Mouse (Mus musculus) fat pad, adult 2 months (tissue): ENCODE results near the gene Rangap1.
"Not testable (repeated sequence)": the region's sequence is repeated elsewhere in the genome, so short reads cannot be mapped to it uniquely, and the experiment has no call there.

Experiments
- DNase-seq: peaks from one replicate; pipeline ENCODE4 v3.0.0-alpha.2; 2011; ENCODE audit warnings: low read depth, low spot score; ENCODE audit errors: extremely low read depth

Gene Rangap1

DNA sequence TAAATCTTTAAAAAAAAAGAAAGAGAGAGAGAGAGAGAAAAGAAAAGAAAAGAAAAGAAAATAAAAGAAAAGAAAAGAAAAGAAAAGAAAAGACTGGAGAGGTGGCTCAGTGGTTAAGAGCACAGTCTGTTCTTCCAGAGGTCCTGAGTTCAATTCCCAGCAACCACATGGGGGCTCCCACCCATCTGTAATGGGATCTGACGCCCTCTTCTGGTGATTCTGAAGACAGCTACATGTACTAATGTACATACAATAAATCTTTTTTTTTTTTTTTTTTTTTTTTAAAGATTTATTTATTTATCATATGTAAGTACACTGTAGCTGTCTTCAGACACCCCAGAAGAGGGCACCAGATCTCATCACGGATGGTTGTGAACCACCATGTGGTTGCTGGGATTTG, 3.0 kb downstream of the Rangap1 start:
- not testable (repeated sequence) for DNase-seq

DNA sequence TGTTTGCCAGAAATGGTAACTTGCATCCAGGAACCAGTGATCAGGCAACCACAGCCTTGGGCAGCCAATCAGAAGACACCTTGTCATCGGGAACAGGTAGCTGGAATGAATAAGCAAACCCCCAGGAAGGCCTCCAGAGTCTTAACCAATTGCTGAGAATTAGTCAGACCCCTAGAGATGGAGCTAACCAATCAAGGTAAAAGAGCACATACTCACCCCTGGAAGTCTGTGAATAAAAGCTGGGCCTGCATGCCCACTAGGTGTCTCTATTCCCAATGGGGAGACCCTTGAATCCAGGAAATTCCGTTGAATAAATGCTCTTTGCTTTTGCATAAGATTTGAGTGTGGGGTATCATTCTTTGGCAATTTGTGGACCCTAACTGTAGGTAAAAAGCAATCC, 5.4 kb downstream of the Rangap1 start:
- DNase-seq, result no peak

DNA sequence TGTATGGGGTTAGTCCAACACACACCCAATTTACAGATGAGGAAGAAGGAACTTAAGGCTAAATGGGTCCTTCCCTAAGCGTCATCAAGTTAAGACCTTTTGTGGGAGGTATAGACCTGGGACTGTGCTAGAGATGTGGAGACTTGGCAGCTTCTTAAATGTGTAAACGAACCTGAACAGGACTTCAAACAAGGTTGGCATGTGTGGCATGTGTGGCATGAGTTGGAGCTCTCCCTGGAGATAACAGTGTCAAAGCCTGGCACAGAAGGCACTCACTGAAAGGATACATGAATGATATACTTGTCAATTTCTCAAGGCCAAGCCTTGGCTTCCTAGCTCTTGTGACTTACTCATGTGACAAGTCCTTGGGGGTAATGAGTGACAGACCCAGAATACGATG, 6.0 kb downstream of the Rangap1 start:
- no peak for DNase-seq

DNA sequence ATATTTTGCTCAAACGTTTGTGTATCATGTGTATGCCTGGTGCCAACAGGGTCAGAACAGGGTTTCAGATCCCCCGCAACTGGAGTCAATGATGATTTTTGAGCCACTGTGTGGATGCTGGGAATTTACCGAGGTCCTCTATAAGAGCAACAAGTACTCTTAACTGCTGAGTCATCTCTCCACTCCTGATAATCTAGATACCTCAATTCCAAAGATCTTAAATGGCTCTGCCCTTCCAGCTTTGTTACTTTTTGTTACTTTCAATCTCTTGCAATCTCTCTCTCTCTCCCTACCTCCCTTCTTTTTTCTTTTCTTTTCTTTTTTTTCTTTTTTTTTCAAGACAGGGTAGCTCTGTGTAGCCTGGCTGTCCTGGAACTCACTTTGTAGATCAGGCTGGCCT, 10.3 kb downstream of the Rangap1 start:
- DNase-seq, result no peak

DNA sequence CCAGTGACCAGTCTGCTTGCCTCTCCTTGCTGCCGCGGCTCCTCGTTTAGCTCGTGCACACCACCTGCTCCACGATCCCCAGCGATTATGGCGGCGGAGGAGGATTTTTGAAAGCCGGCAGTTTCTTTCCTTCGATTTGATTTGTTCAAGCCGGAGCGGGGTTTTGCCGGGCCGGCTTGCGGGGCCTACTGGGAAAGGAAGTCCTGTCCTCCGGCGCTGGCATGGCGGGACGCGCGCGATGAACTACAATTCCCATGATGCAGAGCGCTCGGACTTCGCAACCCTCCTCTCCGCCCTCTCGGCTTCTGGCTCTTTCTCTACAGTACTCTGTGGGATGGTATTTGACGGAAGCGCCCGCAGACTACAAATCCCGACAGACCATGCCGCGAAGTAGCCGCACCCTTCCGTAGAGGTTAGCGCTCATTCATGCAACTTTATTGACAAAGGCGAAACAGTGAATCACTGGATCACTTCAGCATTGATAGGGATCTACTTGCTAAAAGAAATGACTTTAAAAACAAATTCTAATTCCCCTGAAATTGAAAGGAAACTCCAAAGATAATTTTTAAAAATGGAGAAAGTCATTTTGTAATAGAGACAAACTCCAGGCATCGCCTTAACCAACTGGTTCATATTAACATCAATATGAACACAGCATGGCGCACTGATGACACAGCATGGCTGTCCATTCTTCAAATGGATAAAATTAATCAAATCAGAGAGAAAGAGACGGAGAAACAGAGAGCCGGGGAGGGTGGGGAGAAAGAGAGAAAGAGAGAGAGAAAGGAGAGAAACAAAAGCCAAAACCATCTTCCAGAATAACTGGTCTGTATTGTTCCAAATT, 15.3 kb downstream of the Rangap1 start:
- peak; percentile 96 for DNase-seq

DNA sequence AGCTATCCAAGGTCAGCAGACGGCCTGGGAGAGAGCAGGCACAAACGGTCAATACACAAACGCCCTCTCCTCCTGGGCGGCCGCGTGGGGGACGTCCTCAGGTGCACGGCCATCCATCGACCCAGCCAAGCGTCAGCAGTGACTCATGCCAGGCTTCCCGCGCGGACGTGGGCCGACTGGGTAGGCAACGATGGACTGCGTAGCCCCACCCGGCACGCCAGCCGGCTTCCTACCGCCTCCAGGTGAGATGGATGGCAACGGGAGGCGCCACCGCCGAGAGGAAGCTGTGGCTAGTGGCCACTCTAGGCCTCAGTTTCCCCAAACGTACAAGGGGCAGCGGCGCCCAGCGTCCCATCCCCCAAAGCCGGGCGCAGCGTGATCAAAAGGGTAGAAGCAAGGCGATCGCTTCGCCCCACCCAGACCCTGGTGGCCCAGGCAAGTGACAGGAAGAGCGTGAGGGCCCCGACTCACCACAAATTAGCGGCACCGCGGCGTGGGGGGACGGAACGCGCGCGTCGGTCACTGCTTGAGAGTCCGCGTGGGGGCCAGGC, 16.0 kb downstream of the Rangap1 start:
- DNase-seq, result no peak

DNA sequence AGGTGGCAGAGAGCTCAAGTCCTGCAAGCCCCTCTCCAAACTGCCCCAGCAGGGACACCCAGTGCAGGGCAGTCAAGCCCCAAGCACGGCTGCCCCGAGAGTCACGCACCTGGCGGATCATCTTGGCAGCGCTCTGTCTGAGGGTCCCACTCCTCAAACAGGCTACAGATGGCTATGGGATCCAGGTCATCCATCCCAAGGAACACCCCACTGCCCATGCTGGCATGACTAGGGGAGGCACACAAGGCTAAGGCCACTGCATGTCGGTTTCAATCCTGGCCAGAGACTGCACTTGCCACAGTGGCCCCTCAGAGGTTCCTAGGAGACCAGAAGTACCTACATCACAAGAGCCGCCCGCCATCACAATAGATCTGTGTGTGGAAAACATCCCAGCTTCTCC, 19.4 kb downstream of the Rangap1 start:
- no peak for DNase-seq

DNA sequence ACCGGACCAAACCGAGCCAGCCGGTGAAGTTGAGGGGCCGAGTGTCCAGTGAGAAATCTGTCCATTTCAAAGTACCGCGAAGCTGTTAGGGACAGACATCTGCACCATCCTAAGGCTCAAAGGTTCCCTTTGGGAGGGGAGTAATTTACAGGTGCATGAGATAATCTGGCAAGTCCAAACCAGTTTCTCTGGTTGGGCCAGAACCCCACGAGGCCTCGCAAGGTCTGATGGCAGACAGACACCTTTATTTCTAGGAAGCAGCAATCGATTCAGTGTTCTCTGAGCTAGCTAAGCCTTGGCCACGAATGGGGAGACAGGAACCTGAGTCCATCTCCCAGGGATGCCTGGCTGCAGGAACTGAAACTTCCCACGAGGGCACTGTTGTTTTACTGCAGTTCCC, 21.7 kb downstream of the Rangap1 start:
- DNase-seq, result no peak

DNA sequence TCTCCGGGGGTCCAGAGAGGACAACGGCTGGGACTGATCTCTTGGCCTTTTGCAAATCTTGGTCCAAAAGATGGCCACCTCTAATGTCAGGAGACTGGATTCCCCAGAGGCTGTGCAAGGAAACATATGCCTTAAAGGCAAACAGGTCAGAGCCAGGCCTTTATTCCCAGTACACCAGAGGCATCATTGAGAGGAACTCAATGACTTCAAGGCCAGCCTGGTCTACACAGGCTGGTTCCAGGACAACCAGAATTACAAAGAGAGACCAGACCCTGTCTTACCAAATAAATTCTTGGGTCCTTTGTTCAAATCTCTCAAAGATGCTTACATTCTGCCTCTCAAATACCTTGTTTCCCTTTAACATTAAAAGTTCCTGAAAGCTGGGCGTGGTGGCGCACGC, 23.0 kb downstream of the Rangap1 start:
- no peak for DNase-seq

DNA sequence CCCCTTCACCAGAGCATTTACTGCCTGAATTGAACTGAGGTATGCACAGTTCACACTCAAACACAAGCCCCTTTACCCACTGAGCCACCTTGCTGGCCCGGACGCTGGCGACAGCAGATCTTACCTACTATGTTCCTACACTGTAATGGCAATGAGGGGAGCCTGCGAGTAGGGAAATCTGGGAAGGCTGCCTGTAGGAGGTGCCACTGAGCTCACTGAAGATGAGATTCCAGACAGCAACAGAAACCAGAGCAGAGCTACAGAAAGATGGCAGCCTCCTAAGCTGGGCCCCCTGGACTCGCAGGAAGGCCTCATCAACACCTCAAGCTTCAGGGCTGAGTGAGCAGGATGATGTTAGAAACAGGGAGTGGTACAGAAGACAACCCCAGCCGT, 26.2 kb downstream of the Rangap1 start:
- DNase-seq, result no peak

DNA sequence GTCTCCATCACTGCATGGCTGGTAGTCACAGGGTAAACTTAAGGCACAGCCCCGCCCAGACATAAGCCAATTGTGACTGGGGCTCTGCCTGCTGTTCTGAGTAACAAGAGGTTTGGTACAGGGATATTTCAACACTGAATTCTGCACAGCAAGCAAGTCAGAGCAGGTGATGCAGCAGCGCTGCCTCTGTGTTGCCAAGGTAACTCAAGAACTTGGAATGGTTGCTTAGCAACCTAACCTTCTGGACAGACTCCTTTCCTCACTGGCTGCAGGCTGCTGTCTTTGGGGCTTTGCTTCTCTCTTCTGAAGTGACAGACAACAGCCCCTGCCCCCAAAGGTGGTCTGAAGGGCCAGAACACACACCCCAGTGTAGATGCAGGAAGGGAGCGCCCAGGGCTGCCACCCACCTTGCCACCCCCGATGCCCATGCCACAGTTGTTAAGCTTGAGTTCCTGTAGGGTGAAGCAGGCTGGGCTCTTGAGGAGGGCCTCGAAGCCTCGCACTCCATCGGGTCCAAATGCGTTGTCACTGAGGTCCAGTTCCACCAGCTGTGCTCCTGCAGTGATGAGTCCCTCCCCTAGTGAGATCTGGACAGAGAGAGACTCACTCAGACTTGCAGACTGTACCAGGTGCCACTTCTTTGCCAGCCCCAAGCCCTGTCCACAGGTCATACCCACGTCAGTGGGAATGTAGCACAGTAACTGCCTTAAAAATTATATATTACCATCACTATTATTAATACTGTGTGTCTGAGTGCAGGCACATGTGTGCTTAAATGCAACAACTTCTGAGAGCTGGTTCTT, 26.8 kb downstream of the Rangap1 start:
- no peak for DNase-seq

DNA sequence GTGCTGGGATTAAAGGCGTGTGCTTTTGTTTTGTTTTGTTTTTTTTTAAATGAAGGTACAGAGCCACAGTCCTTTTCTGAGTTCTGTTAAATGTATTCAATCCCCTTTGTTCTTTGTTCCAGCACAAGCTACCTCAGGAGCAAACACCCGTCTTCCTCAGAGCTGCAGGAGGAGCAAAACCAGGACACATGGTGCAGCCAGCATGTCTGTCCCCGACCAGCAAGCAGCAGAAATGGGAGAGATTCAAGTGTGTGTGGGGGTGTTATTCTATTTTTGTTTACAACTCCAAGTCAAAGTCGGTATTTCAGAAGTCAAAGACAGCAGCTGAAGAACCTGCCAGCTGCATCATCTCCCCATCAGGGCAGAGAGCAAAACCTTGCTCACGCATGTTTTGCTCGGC, 31.6 kb downstream of the Rangap1 start:
- DNase-seq, result no peak

DNA sequence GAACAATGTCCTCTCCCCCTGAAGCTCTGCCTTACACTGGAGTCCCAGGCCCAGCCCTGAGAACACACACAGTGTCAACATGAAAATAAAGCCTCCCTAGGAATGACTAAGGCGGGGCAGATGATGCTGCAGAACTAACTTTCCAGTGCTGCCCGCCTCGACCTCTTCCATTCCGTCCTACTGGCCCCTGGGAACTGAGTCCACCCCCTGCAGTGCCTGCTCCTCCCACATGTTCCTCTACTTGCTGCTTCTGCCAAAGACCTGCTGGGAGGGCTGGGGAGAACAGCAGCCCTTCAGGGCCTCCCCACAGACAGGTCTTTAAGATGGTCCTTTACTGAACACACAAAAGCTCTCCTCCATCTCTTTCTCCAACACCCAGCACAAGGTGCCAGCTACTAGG, 34.5 kb downstream of the Rangap1 start:
- no peak for DNase-seq

DNA sequence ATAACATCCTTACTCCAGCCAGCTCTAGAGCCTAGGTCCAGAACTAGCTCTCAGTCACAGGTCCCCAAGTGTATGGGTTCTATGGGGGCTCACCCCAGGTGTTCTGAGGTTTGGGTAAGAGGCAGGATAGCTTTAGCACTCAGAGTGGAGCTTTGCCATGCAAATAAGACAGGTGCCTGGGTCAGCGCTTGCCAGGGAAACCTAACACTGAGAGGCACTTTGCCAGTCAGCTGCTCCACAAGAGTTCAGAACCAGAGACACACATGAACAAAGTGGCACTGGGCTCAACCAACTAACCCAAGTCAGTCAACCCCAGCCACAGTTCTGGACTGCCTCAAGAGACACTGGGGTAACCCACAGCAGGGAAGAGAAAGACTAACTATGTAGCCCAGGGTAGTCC, 35.6 kb downstream of the Rangap1 start:
- no peak for DNase-seq

DNA sequence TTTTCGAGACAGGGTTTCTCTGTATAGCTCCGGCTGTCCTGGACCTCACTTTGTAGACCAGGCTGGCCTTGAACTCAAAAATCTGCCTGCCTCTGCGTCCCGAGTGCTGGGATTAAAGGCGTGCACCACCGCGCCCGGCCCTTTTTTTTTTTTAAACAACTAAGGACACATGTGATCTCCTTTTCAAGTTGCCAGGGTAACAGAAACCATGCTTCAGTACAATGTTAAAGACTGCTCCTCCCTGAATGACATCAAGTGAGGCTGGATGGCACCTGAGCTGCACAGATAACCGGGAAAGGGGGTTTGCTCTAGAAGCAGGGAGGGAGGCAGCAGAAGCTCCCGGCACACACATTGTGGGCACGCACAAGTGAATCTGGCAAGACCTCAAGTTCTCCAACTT, 36.3 kb downstream of the Rangap1 start:
- no peak for DNase-seq

DNA sequence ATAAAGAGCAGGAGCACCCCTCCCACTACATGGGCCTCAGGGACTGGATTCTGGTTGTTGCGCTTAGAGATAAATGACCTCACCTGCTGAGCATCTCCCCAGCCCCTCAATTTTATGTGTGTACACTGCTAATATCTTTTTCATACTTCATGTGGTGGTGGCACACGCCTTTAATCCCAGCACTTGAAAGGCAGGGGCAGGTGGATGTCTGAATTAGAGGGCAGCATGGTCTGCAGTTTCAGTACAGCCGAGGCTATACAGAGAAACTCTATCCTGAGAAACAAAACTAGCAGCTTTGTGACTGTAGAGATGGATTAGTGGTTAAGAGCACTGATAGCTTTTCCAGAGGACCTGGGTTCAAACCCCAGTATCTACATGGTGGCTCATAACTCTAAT, 42.2 kb downstream of the Rangap1 start:
- DNase-seq, result no peak

DNA sequence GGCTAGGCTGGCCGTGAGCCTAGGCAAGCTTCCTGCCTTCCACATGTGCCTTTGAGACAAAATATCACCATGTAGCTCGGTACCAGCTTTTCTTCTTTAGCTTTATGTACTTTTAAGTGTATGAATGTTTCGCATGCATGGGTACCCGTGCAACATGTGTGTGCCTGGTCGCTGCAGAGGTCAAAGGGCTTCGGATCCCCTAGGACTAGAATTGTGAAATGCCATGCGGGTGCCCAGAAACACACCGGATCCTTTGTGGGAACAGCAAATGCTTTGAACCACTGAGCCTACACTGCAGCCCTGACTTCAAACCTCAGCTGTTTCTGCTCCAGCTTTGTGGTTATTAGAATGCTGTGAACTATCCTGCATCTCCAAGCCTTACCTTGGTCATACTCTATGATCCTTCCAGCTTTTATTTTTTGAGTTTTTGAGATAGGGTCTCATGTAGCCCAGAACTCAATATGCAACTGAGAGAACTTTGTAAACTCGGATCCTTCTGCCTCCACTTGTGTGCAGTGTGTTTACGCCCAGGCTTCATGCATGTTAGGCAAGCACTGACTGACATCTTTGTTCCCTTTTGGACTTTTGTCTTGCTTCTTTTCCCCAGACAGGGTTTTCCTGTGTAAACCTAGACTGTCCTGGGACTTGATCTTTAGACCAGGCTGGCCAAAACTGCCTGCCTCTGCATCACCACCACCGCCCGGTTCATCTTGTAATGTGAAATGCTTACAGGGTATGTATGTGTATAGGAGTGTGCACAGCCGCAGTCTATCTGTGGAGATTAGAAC, 42.8 kb downstream of the Rangap1 start:
- no peak for DNase-seq

DNA sequence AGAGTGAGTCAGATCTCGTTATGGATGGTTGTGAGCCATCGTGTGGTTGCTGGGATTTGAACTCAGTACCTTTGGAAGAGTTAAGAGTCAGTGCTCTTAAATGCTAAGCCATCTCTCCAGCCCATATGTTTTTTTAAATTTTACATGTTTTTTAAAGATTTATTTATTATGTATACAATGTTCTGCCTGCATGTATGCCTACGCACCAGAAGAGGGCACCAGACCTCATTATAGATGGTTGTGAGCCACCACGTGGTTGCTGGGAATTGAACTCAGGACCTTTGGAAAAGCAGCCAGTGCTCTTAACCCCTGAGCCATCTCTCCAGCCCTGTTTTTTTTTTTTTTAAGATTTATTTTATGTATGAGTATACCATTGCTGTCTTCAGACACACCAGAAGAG, 44.0 kb downstream of the Rangap1 start:
- not testable (repeated sequence) for DNase-seq

DNA sequence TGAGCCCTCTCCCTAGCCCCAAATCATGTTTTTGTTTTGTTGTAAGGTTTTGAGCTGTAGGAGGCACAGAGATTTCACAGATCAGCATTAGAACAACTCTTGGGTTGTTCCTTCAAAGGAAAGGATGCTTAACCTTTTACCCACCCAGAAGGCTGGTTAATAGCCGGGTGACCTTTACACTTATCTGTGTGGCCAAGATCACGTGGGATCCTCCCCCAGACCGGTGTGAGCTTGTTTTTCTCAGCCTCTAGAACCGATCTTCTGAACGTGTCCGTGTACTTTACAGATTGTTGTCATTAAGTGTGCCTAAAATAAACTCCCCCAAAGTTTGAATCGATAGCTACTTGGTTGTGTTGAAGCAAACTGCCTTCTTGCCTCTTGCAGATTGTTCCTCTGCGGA, 44.7 kb downstream of the Rangap1 start:
- no peak for DNase-seq

DNA sequence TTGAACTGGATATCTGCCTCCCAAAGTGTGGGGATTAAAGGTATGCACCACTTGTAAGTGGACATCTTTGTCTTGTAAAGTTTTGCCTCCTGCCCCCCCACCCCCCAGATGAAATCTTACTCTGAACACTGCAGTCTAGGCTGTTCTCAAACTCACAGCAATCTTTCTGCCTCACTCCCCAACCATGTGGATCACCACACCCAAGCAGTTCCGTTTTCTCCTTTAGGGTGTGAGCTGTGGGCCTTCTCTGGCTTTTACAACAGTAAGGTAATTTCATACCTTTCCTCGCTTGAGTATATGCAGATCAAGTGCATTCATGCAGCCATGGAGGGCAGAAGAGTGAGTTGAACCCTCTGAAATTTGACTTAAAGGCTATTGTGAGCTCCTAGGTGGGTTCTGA, 45.2 kb downstream of the Rangap1 start:
- no peak for DNase-seq

DNA sequence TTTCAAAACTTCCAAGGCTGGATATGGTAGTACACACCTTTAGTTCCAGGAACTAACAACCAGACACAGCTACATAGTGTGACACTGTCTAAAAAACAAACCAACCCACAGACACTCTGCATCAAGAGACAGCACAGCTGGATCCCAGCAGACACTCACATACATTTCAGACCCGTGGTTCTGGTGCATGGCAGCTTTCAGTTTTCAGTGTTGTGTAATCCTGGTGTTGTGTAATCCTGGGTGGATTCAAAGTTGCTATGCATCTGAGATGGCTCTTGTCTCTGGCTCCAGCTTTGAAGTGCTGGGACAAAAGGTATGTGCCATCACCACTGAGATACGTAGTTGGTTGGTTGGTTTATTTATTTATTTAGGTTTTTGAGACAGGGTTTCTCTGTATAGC, 46.8 kb downstream of the Rangap1 start:
- peak; percentile 21 for DNase-seq
